Mouse (Mus musculus): ENCODE results near the gene Mapk1ip1. TPM values are rescaled to one million over a fixed set of nuclear protein-coding genes. Genes with fewer than 3 reads are reported as not detected.
A peak's percentile ranks its signal among the peaks of the same experiment; 100 is the strongest.

Gene Mapk1ip1
- total and polyA plus RNA-seq, 3 experiments = 19.9 to 70.2 (median 30.5) TPM

- DNase-seq = peak; percentile 78
Observed at GRCm38 (mm10) chr7:138840594-138841021, 5.5 kb downstream of the Mapk1ip1 start.

- no peak for DNase-seq
Observed at GRCm38 (mm10) chr7:138835028-138835427, 11.0 kb downstream of the Mapk1ip1 start.

- peak; percentile 38 for DNase-seq
Observed at GRCm38 (mm10) chr7:138827812-138828211, 18.3 kb downstream of the Mapk1ip1 start.

- no peak for DNase-seq
Observed at GRCm38 (mm10) chr7:138824995-138825756, 20.9 kb downstream of the Mapk1ip1 start.

GRCm38 (mm10) chr7:138824423-138824822 is 21.6 kb downstream of the Mapk1ip1 start:
- DNase-seq = no peak

- DNase-seq = no peak
Observed at GRCm38 (mm10) chr7:138818314-138818713, 27.8 kb downstream of the Mapk1ip1 start.

GRCm38 (mm10) chr7:138813213-138813875 is 32.7 kb downstream of the Mapk1ip1 start:
- no peak for DNase-seq

GRCm38 (mm10) chr7:138807146-138807545 is 38.9 kb downstream of the Mapk1ip1 start:
- no peak for DNase-seq

- DNase-seq = no peak
Observed at GRCm38 (mm10) chr7:138803386-138803785, 42.7 kb downstream of the Mapk1ip1 start.

- no peak for DNase-seq
Observed at GRCm38 (mm10) chr7:138788109-138788508, 58.0 kb downstream of the Mapk1ip1 start.

Other genes starting within 250 kb of the Mapk1ip1 start
- gene Ppp2r2d, start 194 bp downstream of the Mapk1ip1 start, total RNA-seq (2021) = 10 to 100 TPM; 64.4 to 70.4 TPM
- gene Ppp2r2d, start 194 bp downstream of the Mapk1ip1 start, polyA plus RNA-seq (2012; rRNA removed) = 19.0 and 19.4 TPM in 2 replicates
- 100 to 1,000 TPM; 220 to 303 TPM for gene Bnip3, start 63.2 kb upstream of the Mapk1ip1 start, total RNA-seq (2021)
- gene Bnip3, start 63.2 kb upstream of the Mapk1ip1 start, polyA plus RNA-seq (2012; rRNA removed) = 107 and 126 TPM in 2 replicates
- gene Jakmip3, start 94.5 kb upstream of the Mapk1ip1 start, total RNA-seq (2021) = 1 to 10 TPM; 5.2 to 7.3 TPM
- 3.4 and 6.9 TPM in 2 replicates for gene Jakmip3, start 94.5 kb upstream of the Mapk1ip1 start, polyA plus RNA-seq (2012; rRNA removed)
- 1 to 10 TPM; 1.4 to 2.8 TPM for gene Dpysl4, start 239.7 kb upstream of the Mapk1ip1 start, total RNA-seq (2021)
- gene Dpysl4, start 239.7 kb upstream of the Mapk1ip1 start, polyA plus RNA-seq (2012; rRNA removed) = 0.67 and 0.73 TPM in 2 replicates